Mouse (Mus musculus): ENCODE results near the gene Adgra3.

Adgra3 gene

DNA sequence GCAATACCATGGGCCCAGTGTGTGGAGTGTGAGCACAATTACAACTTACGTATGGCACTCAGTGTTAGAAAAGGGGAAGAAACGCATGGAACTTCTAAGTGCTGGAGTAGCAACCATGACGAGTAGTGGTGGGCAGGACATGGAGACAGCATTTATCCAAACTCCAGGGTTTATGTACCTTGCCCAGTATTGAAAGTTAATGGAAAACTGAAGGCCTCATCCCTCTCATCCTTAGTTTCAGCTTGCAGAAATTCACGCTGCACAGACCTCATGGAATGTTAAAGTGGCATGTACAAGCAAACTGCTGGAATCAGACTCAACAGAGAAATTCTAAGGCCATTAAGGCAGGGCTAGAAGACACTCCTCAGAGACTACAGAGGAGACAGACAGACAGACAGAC lies 84.6 kb downstream of the Adgra3 start:
- no peak for DNase-seq (ENCODE audit: low spot score in 2 of 2)

GRCm38 (mm10) chr5:49969660-49970059 lies 89.1 kb downstream of the Adgra3 start:
- no peak for DNase-seq (ENCODE audit: low spot score in 2 of 2)

- no peak for DNase-seq (ENCODE audit: low spot score in 2 of 2)
These were observed 91.1 kb downstream of the Adgra3 start for GRCm38 (mm10) chr5:49967726-49968125.

DNA sequence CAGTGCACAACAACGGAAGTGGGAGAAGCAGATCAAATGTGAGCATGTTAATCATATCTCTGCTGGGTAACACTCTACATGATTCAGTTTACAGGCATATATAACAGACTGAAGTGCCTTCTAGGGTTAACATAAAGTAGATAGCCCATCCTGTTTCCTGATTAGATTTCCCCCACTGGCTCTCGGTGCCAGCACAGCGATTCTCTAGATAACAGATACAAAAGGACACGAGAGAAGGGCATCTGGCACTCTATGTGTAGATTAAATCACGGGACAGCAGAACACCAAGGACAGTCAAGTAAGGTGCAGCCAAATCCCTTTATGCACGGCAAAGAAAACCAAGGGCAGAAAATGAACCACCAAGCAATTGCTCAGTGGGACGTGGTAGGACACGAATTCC lies 93.0 kb downstream of the Adgra3 start:
- no peak for DNase-seq (ENCODE audit: low spot score in 2 of 2)

GRCm38 (mm10) chr5:49961478-49962431 lies 97.1 kb downstream of the Adgra3 start:
- DNase-seq (ENCODE audit: low spot score in 2 of 2) = no peak

GRCm38 (mm10) chr5:49936354-49936753 lies 122.5 kb downstream of the Adgra3 start:
- DNase-seq (ENCODE audit: low spot score in 2 of 2) = no peak

DNA sequence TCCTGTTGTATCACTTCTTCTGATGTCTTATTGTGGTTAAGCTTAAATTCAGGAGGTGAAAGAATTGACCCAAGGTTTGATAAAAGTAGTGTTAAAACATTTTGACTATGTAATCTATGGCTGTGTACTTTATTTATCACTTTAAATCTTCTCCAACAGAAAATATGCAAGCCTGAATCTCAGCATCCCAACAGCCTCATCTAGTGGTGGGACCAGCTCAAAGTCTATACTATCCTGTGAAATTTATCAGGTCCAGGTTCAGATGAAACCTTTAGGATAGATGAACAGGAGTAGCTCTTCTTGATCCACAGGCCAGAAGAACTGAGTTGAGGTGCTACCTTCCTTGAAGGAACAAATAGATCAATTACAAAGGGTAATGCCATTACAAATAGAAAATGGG lies 134.1 kb downstream of the Adgra3 start:
- no peak for DNase-seq (ENCODE audit: low spot score in 2 of 2)

DNA sequence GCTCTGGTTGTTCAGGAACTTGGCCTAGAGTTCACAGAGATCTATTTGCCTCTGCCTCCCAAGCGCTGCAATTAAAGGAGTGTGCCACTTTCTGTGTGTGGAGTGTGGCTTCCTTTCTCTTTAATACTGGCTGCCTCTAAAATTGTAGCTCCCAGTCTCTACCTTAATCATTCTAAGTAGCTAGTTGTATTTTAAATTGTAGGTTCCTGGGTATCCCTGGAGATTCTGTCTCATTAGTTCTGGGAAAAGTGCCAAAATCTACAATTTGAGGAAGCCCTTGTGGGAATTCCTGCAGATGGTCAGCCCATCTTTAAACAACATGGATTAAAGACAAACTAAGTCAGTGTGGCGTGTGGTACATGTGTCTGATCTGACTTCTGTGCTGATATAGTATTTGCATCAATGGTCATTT lies 143.1 kb downstream of the Adgra3 start:
- DNase-seq (ENCODE audit: low spot score in 2 of 2) = no peak
